Mouse (Mus musculus) megakaryocyte, embryonic 14.5 days (primary cell): ENCODE measurements around the gene Popdc3. TPM values are rescaled to one million over a fixed set of nuclear protein-coding genes. Genes with fewer than 3 reads are reported as not detected.

Experiments
- H3K27me3 ChIP-seq: replicated peaks from 2 replicates; pipeline ENCODE3; 2012; ENCODE audit warnings: inconsistent platforms
- H3K36me3 ChIP-seq: replicated peaks from 2 replicates; pipeline ENCODE3; 2012; ENCODE audit warnings: low read length, inconsistent platforms, mixed read lengths
- H3K4me1 ChIP-seq: 2 replicates; pipeline ENCODE4 v1.6.1; 2012; ENCODE audit warnings: inconsistent platforms
- H3K4me3 ChIP-seq: replicated peaks from 2 replicates; pipeline ENCODE3; 2012; ENCODE audit warnings: moderate library complexity, mild to moderate bottlenecking, inconsistent platforms
- H3K9me3 ChIP-seq: 2 replicates; pipeline ENCODE4 v1.6.1; 2012; ENCODE audit warnings: inconsistent platforms
- FLI1 ChIP-seq: IDR thresholded peaks from 2 replicates; pipeline ENCODE4 v1.6.1; 2012; ENCODE audit warnings: low read length, inconsistent platforms, mixed read lengths
- GATA1 ChIP-seq: IDR thresholded peaks from 3 replicates; pipeline ENCODE4 v1.6.1; 2012; ENCODE audit warnings: mixed read lengths, low read length, inconsistent platforms, borderline replicate concordance
- polyA plus RNA-seq: library from polyadenylated mRNA; stranded (reverse); fragments of >175 nt; gene quantifications from 2 replicates; pipeline ENCODE4 v1.2.3, GENCODE M21; 2012; ENCODE audit warnings: low replicate concordance; ENCODE audit not compliant: insufficient read depth

The Popdc3 gene
- polyA plus RNA-seq, 1 experiment, result 0.21 TPM

- peaks cover 2% of the 10 kb centered on the region for H3K27me3 ChIP-seq
- H3K9me3 ChIP-seq, result peaks cover 14% of the 10 kb centered on the region
- H3K4me1 ChIP-seq, result peaks cover 2% of the 10 kb centered on the region; the same call in 1 of the 2 replicates
- H3K4me3 ChIP-seq, result no peak overlapping the region
- TF ChIP-seq FLI1 (no peak), GATA1 (no peak)
- no peaks in the 10 kb centered on the region for H3K36me3 ChIP-seq
These were observed 15.7 kb downstream of the Popdc3 start for GRCm38 (mm10) chr10:45193330-45194310.

- TF ChIP-seq FLI1, result no peak
- no peak for TF ChIP-seq GATA1
- H3K9me3 ChIP-seq, result peaks cover 14% of the 10 kb centered on the region
- H3K27me3 ChIP-seq, result peaks cover 2% of the 10 kb centered on the region
- no peaks in the 10 kb centered on the region for H3K4me1 ChIP-seq
- no peak overlapping the region for H3K4me3 ChIP-seq
- no peaks in the 10 kb centered on the region for H3K36me3 ChIP-seq
These were observed 16.6 kb downstream of the Popdc3 start for GRCm38 (mm10) chr10:45194531-45194930.

- Histone ChIP-seq H3K36me3 (no peaks in the 10 kb centered on the region), H3K9me3 (peaks cover 7% of the 10 kb centered on the region), H3K27me3 (no peaks in the 10 kb centered on the region), H3K4me1 (peaks cover 5% of the 10 kb centered on the region), H3K4me3 (no peak overlapping the region)
- TF ChIP-seq GATA1, result no peak
- TF ChIP-seq FLI1, result no peak
These were observed 26.7 kb downstream of the Popdc3 start for GRCm38 (mm10) chr10:45204582-45204981.

GRCm38 (mm10) chr10:45210201-45210600, 32.3 kb downstream of the Popdc3 start:
- no peaks in the 10 kb centered on the region for H3K27me3 ChIP-seq
- TF ChIP-seq FLI1 (no peak), GATA1 (no peak)
- no peak overlapping the region for H3K4me3 ChIP-seq
- H3K4me1 ChIP-seq, result peaks cover 6% of the 10 kb centered on the region
- H3K9me3 ChIP-seq, result peaks cover 7% of the 10 kb centered on the region
- no peaks in the 10 kb centered on the region for H3K36me3 ChIP-seq

GRCm38 (mm10) chr10:45216676-45217075, 38.8 kb downstream of the Popdc3 start:
- H3K9me3 ChIP-seq, result no peaks in the 10 kb centered on the region

GRCm38 (mm10) chr10:45229954-45230353, 52.1 kb downstream of the Popdc3 start:
- no peak for TF ChIP-seq FLI1
- TF ChIP-seq GATA1, result no peak
- no peaks in the 10 kb centered on the region for H3K36me3 ChIP-seq
- H3K9me3 ChIP-seq, result no peaks in the 10 kb centered on the region
- H3K4me1 ChIP-seq, result peaks cover 3% of the 10 kb centered on the region; the same call in 1 of the 2 replicates
- H3K4me3 ChIP-seq, result peak overlapping the region; percentile 5
- peaks cover 2% of the 10 kb centered on the region for H3K27me3 ChIP-seq

More at GRCm38 (mm10) chr10:45216676-45217075, 38.8 kb downstream of the Popdc3 start:
- TF ChIP-seq FLI1, result no peak
- no peak for TF ChIP-seq GATA1
- peaks cover 15% of the 10 kb centered on the region for H3K4me1 ChIP-seq
- no peaks in the 10 kb centered on the region for H3K36me3 ChIP-seq
- H3K4me3 ChIP-seq, result no peak overlapping the region
- no peaks in the 10 kb centered on the region for H3K27me3 ChIP-seq

GRCm38 (mm10) chr10:45233351-45233750, 55.5 kb downstream of the Popdc3 start:
- Histone ChIP-seq H3K9me3 (no peaks in the 10 kb centered on the region), H3K27me3 (peaks cover 2% of the 10 kb centered on the region), H3K4me1 (peaks cover 7% of the 10 kb centered on the region; the same call in 1 of the 2 replicates), H3K36me3 (no peaks in the 10 kb centered on the region), H3K4me3 (no peak overlapping the region)
- TF ChIP-seq FLI1, result no peak
- TF ChIP-seq GATA1, result no peak

- H3K4me3 ChIP-seq, result no peak overlapping the region
- H3K4me1 ChIP-seq, result 0 out of 2 replicates have a peak, but pooled peaks cover 4% of the 10 kb centered on the region
- no peaks in the 10 kb centered on the region for H3K36me3 ChIP-seq
- H3K27me3 ChIP-seq, result no peaks in the 10 kb centered on the region
- TF ChIP-seq GATA1 (no peak), FLI1 (no peak)
- peaks cover 6% of the 10 kb centered on the region; the same call in 1 of the 2 replicates for H3K9me3 ChIP-seq
These were observed 58.4 kb downstream of the Popdc3 start for GRCm38 (mm10) chr10:45236304-45236703.

GRCm38 (mm10) chr10:45237492-45237891, 59.6 kb downstream of the Popdc3 start:
- Histone ChIP-seq H3K4me3 (no peak overlapping the region), H3K27me3 (no peaks in the 10 kb centered on the region), H3K9me3 (peaks cover 6% of the 10 kb centered on the region; the same call in 1 of the 2 replicates), H3K4me1 (0 out of 2 replicates have a peak, but pooled peaks cover 4% of the 10 kb centered on the region), H3K36me3 (no peaks in the 10 kb centered on the region)
- no peak for TF ChIP-seq GATA1

- Histone ChIP-seq H3K36me3 (peaks cover 2% of the 10 kb centered on the region), H3K9me3 (peaks cover 12% of the 10 kb centered on the region), H3K4me1 (peaks cover 42% of the 10 kb centered on the region), H3K4me3 (peak overlapping the region; percentile 64), H3K27me3 (no peaks in the 10 kb centered on the region)
- no peak for TF ChIP-seq FLI1
These were observed 82.6 kb downstream of the Popdc3 start for GRCm38 (mm10) chr10:45260477-45260876.
